In the genomic region with DNA sequence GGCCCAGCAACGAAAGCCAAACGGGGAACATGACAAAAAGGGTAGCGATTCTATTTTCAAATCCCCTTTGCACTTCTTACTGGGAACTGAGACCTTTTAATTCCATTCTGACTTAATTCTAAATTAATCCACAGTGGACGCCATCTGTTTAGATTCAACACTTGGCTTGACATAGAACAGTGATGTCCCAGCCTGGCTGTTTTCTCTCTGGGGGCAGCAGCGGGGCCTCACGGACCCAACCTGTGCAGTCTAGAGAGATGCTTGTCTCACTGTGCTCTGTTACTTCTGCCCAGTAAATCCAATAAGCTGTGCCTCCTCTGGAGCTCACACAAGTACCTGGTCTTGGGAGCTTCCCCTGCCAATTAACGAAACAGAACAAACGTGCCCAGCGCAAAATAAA, we compare ENCODE assay signal across 10 mouse cellular contexts. TPM values are rescaled to one million over a fixed set of nuclear protein-coding genes. Genes with fewer than 3 reads are reported as not detected.
DNase-seq lines count a peak whose midpoint lies in the region; ATAC-seq and TF ChIP-seq lines count a peak whose summit lies in the region.
"Had no signal": no experiment of that assay in that cellular context is flagged by ENCODE, and none has a peak within 500 bp of the region (broad histone marks: within the 10 kb centered on the region; RNA-seq: fewer than 3 reads in every experiment).

No protein-coding gene starts in this region.

- TF ChIP-seq EP300 in stomach, postnatal 0 days (optimal IDR thresholded peaks at IDR 0.05) = no peak

- TF ChIP-seq POLR2A in cerebellum, adult 2 months (IDR thresholded peaks at IDR 0.05; ENCODE audit: borderline replicate concordance, insufficient read depth, low read length) = no peak

- peak in 1 of 2 experiments; percentile 79 for DNase-seq in cerebellum, adult 2 months
- DNase-seq in cerebellum, postnatal 36 days = no peak
- DNase-seq in hindbrain, embryonic 10.5 days (ENCODE audit: low spot score) = no peak
- no peak for DNase-seq in hindbrain, postnatal 0 days (ENCODE audit: low spot score)
- no peak for DNase-seq in stomach, postnatal 0 days (ENCODE audit: low spot score)
- no peak for DNase-seq in frontal cortex, postnatal 10 days (ENCODE audit: low spot score in 2 of 2)
- DNase-seq: adrenal gland, postnatal 10 days; gastrocnemius, postnatal 36 days had no signal

- H3K4me1 ChIP-seq in cerebellum, adult 2 months (ENCODE audit: control insufficient read depth, insufficient read depth, low read length) = peaks cover 38% of the 10 kb centered on the region
- peaks cover 61% of the 10 kb centered on the region for H3K4me1 ChIP-seq in hindbrain, embryonic 10.5 days (replicated peaks)
- peaks cover 23% of the 10 kb centered on the region for H3K4me1 ChIP-seq in hindbrain, postnatal 0 days (ENCODE audit: insufficient read depth, low read length)
- H3K4me1 ChIP-seq in stomach, embryonic 14.5 days (ENCODE audit: control insufficient read depth, insufficient read depth, low read length) = peaks cover 50% of the 10 kb centered on the region
- peaks cover 8% of the 10 kb centered on the region; the same call in 1 of the 2 replicates for H3K4me1 ChIP-seq in stomach, postnatal 0 days (replicated peaks; ENCODE audit: control insufficient read depth, insufficient read depth)
- H3K4me1 ChIP-seq in stomach, embryonic 16.5 days (ENCODE audit: control insufficient read depth, insufficient read depth, low read length) = peaks cover 59% of the 10 kb centered on the region

- no peak for ATAC-seq in hindbrain, postnatal 0 days
- no peak for ATAC-seq in stomach, embryonic 14.5 days (ENCODE audit: insufficient number of reproducible peaks, insufficient read depth, low FRiP score, low read depth)
- no peak for ATAC-seq in stomach, postnatal 0 days (ENCODE audit: low FRiP score, low TSS enrichment)
- no peak for ATAC-seq in stomach, embryonic 16.5 days (ENCODE audit: insufficient read depth, low FRiP score)

- no peak overlapping the region for H3K4me2 ChIP-seq in hindbrain, postnatal 0 days (ENCODE audit: low read depth, low read length)
- H3K4me2 ChIP-seq in stomach, embryonic 14.5 days (replicated peaks; ENCODE audit: low read depth, low read length) = no peak overlapping the region
- H3K4me2 ChIP-seq in stomach, postnatal 0 days (replicated peaks; ENCODE audit: low read depth) = no peak overlapping the region
- no peak overlapping the region for H3K4me2 ChIP-seq in stomach, embryonic 16.5 days (ENCODE audit: low read depth, low read length)

- peak overlapping the region; percentile 24 for H3K27ac ChIP-seq in cerebellum, adult 2 months (ENCODE audit: insufficient read depth, low read length)
- peak overlapping the region; percentile 83 for H3K27ac ChIP-seq in hindbrain, embryonic 10.5 days
- H3K27ac ChIP-seq in hindbrain, postnatal 0 days = no peak overlapping the region
- H3K27ac ChIP-seq in stomach, embryonic 14.5 days (ENCODE audit: low read length) = peak overlapping the region; percentile 92; the same call in 1 of the 2 replicates
- no peak overlapping the region for H3K27ac ChIP-seq in stomach, postnatal 0 days (replicated peaks)
- peak overlapping the region; percentile 36; the same call in 1 of the 2 replicates for H3K27ac ChIP-seq in stomach, embryonic 16.5 days (ENCODE audit: low read length)

- H3K9ac ChIP-seq in hindbrain, postnatal 0 days (replicated peaks; ENCODE audit: low read length) = no peak overlapping the region
- H3K9ac ChIP-seq in stomach, embryonic 14.5 days (replicated peaks; ENCODE audit: low read depth, low read length) = no peak overlapping the region
- no peak overlapping the region for H3K9ac ChIP-seq in stomach, postnatal 0 days (ENCODE audit: low read length)
- H3K9ac ChIP-seq in stomach, embryonic 16.5 days (ENCODE audit: low read length) = no peak overlapping the region

- H3K9me3 ChIP-seq in hindbrain, embryonic 10.5 days = no peaks in the 10 kb centered on the region
- no peaks in the 10 kb centered on the region for H3K9me3 ChIP-seq in hindbrain, postnatal 0 days (ENCODE audit: low read length)
- no peaks in the 10 kb centered on the region for H3K9me3 ChIP-seq in stomach, embryonic 14.5 days (ENCODE audit: control insufficient read depth, low read depth, low read length)
- H3K9me3 ChIP-seq in stomach, postnatal 0 days (ENCODE audit: control insufficient read depth, low read length) = no peaks in the 10 kb centered on the region
- no peaks in the 10 kb centered on the region for H3K9me3 ChIP-seq in stomach, embryonic 16.5 days (replicated peaks; ENCODE audit: control insufficient read depth, low read length)

- no peaks in the 10 kb centered on the region for H3K27me3 ChIP-seq in cerebellum, adult 2 months (ENCODE audit: control insufficient read depth, insufficient read depth, low read length)
- peaks cover 12% of the 10 kb centered on the region; the same call in 1 of the 2 replicates for H3K27me3 ChIP-seq in hindbrain, embryonic 10.5 days (ENCODE audit: insufficient read depth, poor library complexity, severe bottlenecking)
- no peaks in the 10 kb centered on the region for H3K27me3 ChIP-seq in hindbrain, postnatal 0 days (ENCODE audit: insufficient read depth, low read length)
- H3K27me3 ChIP-seq in stomach, embryonic 14.5 days (ENCODE audit: control insufficient read depth, insufficient read depth, low read length) = no peaks in the 10 kb centered on the region
- H3K27me3 ChIP-seq in stomach, postnatal 0 days (ENCODE audit: control insufficient read depth, insufficient read depth, low read length) = no peaks in the 10 kb centered on the region
- H3K27me3 ChIP-seq in stomach, embryonic 16.5 days (ENCODE audit: control insufficient read depth, insufficient read depth, low read length) = no peaks in the 10 kb centered on the region

- H3K4me3 ChIP-seq in cerebellum, adult 2 months (replicated peaks; ENCODE audit: insufficient read depth, low read depth, low read length) = no peak overlapping the region
- H3K4me3 ChIP-seq in hindbrain, embryonic 10.5 days = no peak overlapping the region
- H3K4me3 ChIP-seq in hindbrain, postnatal 0 days (ENCODE audit: low read length) = no peak overlapping the region
- no peak overlapping the region for H3K4me3 ChIP-seq in stomach, embryonic 14.5 days (ENCODE audit: low read depth, low read length)
- no peak overlapping the region for H3K4me3 ChIP-seq in stomach, postnatal 0 days (ENCODE audit: low read depth, low read length)
- no peak overlapping the region for H3K4me3 ChIP-seq in stomach, embryonic 16.5 days (replicated peaks; ENCODE audit: low read length)

- H3K36me3 ChIP-seq in hindbrain, embryonic 10.5 days = peaks cover 18% of the 10 kb centered on the region
- no peaks in the 10 kb centered on the region for H3K36me3 ChIP-seq in hindbrain, postnatal 0 days (ENCODE audit: insufficient read depth, low read length)
- peaks cover 4% of the 10 kb centered on the region for H3K36me3 ChIP-seq in stomach, embryonic 14.5 days (ENCODE audit: control insufficient read depth, insufficient read depth, low read length)
- no peaks in the 10 kb centered on the region for H3K36me3 ChIP-seq in stomach, postnatal 0 days (ENCODE audit: control insufficient read depth, insufficient read depth, low read length)
- no peaks in the 10 kb centered on the region for H3K36me3 ChIP-seq in stomach, embryonic 16.5 days (ENCODE audit: control insufficient read depth, insufficient read depth, low read length)

- 11% methylated on average over 9 of the region's 9 CpGs for WGBS in cerebellum, adult 2 months
- WGBS in hindbrain, embryonic 10.5 days = 81% methylated on average over 9 of the region's 9 CpGs
- 45% methylated on average over 9 of the region's 9 CpGs for WGBS in hindbrain, postnatal 0 days
- WGBS in stomach, embryonic 14.5 days = 47% methylated on average over 9 of the region's 9 CpGs
- 53% methylated on average over 9 of the region's 9 CpGs for WGBS in stomach, postnatal 0 days
- 53% methylated on average over 9 of the region's 9 CpGs for WGBS in stomach, embryonic 16.5 days

- no peak for TF ChIP-seq CTCF in cerebellum, adult 2 months (IDR thresholded peaks at IDR 0.05; ENCODE audit: borderline replicate concordance, insufficient read depth, low read depth, low read length)
- TF ChIP-seq CTCF in hindbrain, postnatal 0 days (IDR thresholded peaks at IDR 0.05; ENCODE audit: low read depth) = no peak
- no peak for TF ChIP-seq CTCF in stomach, postnatal 0 days (IDR thresholded peaks at IDR 0.05; ENCODE audit: low read depth)

RNA-seq across cellular contexts. Expression of a gene that starts 56.5 kb away (rescaled TPM):
- polyA plus RNA-seq in cerebellum, adult 2 months (2012; rRNA removed) = 48.5 and 72.4 TPM in 2 replicates
- polyA plus RNA-seq in hindbrain, embryonic 10.5 days (2016; fragmentation: Nextera tagmentation; extraction: Ambion mirVana) = 33.7 and 37.6 TPM in 2 replicates
- 40.0 and 43.8 TPM in 2 replicates for total RNA-seq in hindbrain, postnatal 0 days (2014; rRNA removed)
- 23.0 and 23.4 TPM in 2 replicates for polyA plus RNA-seq in hindbrain, postnatal 0 days (2015; fragmentation: Nextera tagmentation; extraction: Ambion mirVana)
- 80.6 and 83.2 TPM in 2 replicates for polyA plus RNA-seq in stomach, embryonic 14.5 days (2014; fragmentation: Nextera tagmentation; extraction: Ambion mirVana)
- 22.9 and 29.8 TPM in 2 replicates for polyA plus RNA-seq in stomach, postnatal 0 days (2015; fragmentation: Nextera tagmentation; extraction: Ambion mirVana)
- 48.6 and 59.9 TPM in 2 replicates for polyA plus RNA-seq in stomach, embryonic 16.5 days (2015; fragmentation: Nextera tagmentation; extraction: Ambion mirVana)

Comparison
In these comparisons a context has a peak if more than half of its experiments do, and no peak if none do; other contexts are left out.
1. H3K27ac ChIP-seq: peak in cerebellum, adult 2 months (single experiment), hindbrain, embryonic 10.5 days (single experiment), stomach, embryonic 14.5 days (single experiment) and stomach, embryonic 16.5 days (single experiment); none in hindbrain, postnatal 0 days (single experiment) and stomach, postnatal 0 days (single experiment).